Mouse (Mus musculus): ENCODE data around the gene Rabep2. TPM values are rescaled to one million over a fixed set of nuclear protein-coding genes. Genes with fewer than 3 reads are reported as not detected.
"Not testable (repeated sequence)": the region's sequence is repeated elsewhere in the genome, so short reads cannot be mapped to it uniquely, and the experiment has no call there.

The Rabep2 gene
- 37.8 to 61.5 TPM (median 58.5 TPM) in 3 replicates for total RNA-seq (2017)

DNA sequence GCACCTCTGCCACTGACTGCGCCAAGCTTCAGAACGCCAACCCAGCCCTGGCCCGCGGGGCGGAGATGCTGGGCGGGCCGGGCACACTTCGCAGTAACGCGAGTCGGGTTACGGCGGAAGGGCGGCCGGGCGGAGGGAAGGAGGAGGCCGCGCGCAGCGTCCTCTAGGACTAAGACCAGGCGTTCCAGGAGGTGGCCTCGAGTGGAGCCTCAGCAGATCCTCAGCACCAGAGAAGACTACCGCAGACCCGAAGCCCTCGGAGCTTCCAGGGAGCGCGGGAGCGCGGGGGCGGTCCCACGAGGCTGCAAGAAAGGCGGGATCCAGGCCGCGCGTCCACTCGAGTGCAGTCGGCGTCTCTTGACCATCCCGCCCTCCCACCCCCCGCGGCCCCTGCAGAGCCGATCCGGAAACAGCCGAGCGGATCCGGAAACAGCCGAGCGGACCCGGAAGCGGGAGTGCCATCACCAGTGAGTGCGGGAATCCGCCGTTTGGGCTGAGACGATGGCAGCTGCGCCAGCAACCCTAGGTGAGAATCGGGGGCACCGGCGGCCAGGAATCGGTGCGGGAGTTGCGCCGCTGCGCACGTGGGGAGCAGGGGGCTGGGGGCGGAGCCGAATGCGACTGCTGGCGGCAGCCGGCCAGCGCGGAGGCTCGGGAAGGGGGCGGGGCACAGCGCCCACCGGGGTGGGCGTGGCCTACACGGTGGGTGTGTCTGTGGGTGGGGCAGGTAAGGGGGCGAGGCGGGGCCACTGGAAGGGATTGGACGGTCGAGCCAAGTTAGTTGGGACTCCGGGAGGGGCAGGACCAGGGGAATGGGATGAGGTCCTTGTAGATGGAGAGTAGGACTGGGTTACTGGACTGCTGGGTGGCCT, at the start of gene Rabep2:
Gene Rabep2 (plus strand): TSS at position 129 of the 872 bp plus-strand sequence.
- ATAC-seq (replicated peaks; ENCODE audit: insufficient number of reproducible peaks, low FRiP score, low TSS enrichment, poor library complexity, severe bottlenecking): peak; percentile 85

DNA sequence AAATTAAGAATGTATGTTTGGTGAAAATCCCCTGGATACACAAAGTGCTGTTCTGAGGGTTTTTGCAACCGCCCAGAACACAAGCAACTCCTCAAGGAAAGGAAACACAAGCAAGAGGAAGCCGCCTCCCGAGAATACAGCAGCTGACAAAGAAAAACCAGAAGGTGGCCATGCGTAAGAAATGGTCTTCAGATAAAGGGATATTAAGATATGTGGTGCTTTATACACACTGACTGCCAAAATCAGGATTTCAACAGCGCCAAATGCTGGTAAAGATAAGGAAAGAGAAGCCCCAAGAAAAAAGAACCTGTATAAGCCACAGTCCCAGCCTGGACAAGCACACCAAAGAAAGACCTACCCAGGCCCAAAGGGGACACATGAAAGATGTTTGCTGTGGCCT, 45.0 kb upstream of the Rabep2 start:
- no peak for ATAC-seq (replicated peaks; ENCODE audit: insufficient number of reproducible peaks, low FRiP score, low TSS enrichment, poor library complexity, severe bottlenecking)

DNA sequence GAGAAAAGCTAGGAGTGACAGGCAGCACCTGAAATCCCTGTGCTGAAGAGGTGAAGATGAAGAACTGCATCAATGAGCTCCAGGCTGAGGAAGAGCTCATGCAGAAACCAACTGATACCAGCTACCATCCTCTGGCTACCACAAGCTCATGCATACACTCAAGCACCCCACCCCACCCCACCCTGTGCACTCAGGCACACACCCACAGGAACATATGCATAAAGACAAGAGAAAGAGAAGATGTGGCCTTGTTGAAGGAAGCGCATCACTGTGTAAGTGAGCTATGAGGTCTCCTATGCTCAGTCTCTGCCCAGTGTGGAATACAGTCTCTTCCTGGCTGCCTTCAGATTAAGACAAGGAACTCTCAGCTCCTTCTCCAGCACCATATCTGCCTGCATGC, 40.4 kb upstream of the Rabep2 start:
- ATAC-seq (replicated peaks; ENCODE audit: insufficient number of reproducible peaks, low FRiP score, low TSS enrichment, poor library complexity, severe bottlenecking): no peak

DNA sequence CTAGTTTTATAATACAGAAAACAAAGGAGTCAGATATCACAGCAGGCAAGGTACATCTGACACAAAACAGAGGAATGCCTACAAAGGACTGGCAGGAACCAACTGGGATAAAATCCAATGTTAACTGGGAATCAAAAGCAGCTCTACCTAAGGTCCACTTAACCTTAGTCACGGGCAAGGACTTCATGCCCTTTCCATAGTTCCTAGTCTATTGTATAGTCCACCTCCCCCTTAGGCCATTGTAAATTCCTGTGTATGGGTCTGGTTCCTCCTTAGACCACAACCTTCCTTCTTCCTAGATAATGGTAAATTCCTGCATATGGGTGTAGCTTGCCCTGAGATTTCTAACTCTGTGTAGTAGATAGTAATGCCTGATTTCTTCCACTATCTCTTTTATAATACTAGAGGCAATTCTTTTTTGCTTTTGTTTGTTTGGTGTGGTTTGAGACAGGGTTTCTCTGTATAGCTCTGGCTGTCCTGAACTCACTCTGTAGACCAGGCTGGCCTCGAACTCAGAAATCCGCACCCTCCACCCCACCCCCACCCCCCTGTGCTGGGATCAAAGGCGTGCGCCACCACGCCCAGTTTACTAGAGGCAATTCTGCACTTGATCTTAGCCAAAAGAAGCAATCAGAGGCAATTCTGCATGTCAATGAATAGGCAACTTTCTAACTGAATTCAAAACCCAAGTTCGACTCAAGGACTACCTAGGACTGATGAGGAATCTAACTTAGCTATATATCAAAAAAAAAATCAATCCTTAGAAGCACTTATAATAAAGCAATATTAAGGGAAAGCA, 36.3 kb upstream of the Rabep2 start:
- not testable (repeated sequence) for ATAC-seq (replicated peaks; ENCODE audit: insufficient number of reproducible peaks, low FRiP score, low TSS enrichment, poor library complexity, severe bottlenecking)

DNA sequence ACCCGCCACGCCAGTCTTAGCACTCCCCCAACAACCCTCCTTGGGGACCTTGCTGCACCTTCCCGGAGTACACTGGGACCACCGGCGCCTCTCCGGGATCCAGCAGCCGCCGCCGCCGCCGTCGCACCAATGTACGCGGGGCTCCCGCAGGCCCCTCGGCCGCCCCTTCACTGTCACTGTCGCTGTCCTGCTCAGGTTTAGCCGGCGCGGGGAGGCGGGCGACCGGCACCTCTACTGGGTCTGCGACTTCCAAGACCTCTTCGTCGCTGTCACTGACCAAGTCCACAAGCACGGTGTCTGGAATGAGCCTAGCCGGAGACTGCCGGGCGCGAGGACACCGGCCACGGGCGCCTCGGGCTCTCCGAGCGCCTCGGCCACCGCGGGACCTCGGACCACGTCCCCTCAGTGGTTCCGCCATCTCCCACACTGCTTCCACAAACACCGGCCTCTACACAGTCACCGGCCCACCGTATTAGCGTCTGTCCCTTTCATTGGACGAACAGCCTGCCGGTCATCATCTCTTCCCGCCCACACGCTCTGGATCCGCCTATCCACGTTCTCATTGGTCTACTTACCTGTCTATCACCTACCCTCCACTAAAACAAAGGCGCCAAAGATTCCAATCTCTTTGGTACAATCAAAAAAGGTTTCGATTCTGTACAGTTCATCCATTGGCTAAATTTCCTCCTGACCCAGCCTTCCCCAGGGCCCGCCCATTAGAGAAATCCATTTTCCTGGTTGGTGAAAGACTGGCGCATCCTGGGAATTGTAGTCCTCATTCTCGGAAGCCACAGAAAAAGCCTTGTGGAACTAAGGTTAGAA, 32.0 kb upstream of the Rabep2 start, which contains the start of gene Nfatc2ip:
Gene Nfatc2ip (minus strand): TSS at position 440 of the 822 bp plus-strand sequence.
- peak; percentile 99 for ATAC-seq (replicated peaks; ENCODE audit: insufficient number of reproducible peaks, low FRiP score, low TSS enrichment, poor library complexity, severe bottlenecking)

DNA sequence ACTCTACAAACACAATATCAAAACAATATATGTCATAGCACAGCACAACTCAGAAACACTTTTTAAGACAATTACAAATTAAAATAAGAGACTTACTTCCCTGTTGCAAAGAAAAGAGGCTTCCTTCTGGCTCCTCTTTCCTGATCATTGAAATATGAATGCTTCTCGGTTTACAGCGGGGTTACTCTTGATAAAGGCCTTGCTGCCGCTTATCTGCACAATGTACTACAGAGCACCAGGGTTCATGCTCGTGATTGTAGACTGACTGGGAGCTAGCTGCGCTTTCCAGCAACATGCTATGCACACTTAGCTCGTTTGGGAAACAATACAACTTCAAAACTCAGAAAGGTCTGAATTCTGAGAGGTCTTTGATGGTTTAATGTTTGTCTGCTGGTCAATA, 31.3 kb upstream of the Rabep2 start:
- no peak for ATAC-seq (replicated peaks; ENCODE audit: insufficient number of reproducible peaks, low FRiP score, low TSS enrichment, poor library complexity, severe bottlenecking)

DNA sequence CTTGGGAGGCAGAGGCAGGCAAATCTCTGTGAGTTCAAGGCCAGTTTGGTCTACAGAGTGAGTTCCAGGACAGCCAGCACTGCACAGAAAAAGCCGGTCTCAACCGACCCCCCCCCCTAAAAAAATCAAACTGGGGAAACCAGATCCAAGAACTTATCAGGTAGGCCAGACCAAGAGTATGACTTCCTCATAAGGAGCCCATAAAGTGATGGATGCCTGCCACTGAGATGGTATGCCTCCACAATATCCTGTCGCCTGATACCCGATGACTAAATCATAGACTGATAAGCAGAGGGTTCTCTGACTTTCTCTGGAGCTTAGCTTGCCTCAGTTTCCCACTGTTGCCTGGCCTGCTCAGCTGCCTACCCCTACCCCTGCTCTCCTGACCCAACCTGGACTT, 30.7 kb upstream of the Rabep2 start:
- ATAC-seq (replicated peaks; ENCODE audit: insufficient number of reproducible peaks, low FRiP score, low TSS enrichment, poor library complexity, severe bottlenecking): no peak

DNA sequence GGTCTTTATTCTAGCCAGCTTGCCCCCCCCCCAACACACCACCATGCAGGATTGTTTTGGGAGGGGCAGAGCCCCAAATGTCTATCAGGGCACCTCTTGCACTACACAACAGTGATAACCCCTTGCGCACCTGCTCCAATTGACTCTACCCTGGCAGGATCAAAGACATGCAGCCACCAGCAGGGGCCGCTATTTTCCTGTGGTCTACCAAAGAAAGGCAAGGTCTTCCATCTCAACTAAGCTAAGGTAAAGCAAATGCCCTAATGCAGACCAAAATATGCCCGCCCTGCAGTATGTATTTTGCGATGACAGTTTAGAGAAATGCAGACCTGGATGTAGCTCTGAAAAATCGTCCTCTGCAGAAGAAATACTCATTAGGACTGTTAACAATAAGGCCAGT, 29.0 kb upstream of the Rabep2 start:
- ATAC-seq (replicated peaks; ENCODE audit: insufficient number of reproducible peaks, low FRiP score, low TSS enrichment, poor library complexity, severe bottlenecking): peak; percentile 44

DNA sequence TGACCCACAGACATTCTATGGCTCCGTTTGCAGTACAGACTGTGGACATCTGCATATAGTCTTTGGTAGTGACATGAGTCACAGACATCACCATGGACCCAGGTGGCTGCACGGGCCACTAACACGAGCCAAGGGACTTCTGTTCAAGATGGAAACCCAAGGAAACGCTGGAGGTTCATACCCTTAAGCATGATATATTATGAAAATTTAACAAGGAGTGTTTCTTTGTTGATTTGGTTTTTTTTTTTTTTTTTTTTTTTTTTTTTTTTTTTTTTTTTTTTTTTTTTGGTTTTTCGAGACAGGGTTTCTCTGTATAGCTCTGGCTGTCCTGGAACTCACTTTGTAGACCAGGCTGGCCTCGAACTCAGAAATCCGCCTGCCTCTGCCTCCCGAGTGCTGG, 26.0 kb upstream of the Rabep2 start:
- ATAC-seq (replicated peaks; ENCODE audit: insufficient number of reproducible peaks, low FRiP score, low TSS enrichment, poor library complexity, severe bottlenecking): not testable (repeated sequence)

DNA sequence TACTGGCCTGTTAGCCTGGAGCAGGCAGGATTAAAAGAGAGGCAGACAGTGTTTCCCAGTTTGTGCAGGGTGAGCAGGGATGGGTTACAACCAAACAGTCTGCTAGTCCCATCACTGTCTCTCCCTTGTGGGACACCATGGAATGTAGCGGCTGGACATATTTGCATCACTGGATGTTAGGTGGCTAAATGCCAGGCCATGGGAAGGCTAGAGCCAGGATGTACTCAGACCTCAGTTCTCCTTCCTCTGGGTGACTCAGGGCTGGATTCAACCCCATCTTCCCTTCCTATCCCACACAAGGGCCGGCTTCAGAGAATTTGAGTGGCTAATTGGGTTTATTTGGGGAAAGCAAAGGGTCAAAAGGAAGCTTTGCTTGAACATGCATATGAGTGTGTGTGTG, 19.9 kb upstream of the Rabep2 start:
- ATAC-seq (replicated peaks; ENCODE audit: insufficient number of reproducible peaks, low FRiP score, low TSS enrichment, poor library complexity, severe bottlenecking): no peak

DNA sequence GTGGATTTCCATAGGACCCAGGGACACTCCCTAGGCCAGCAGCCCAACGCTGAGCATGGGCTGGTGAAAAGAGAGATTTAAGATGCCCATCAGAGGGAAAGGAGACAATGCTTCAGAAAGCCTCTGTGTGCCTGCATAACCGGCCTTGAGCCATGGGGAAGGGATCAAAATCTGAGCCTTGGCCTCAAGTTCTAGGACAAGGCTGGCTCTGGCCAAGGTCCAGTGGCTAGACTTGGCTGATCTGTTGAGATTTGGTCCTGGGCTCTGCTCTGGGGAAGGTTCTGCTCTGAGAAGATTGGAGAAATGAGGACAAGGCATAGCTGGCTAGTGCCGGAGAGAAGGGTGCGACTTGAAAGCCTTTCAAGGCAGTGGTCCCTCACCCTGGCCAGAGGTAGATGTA, 17.5 kb upstream of the Rabep2 start:
- no peak for ATAC-seq (replicated peaks; ENCODE audit: insufficient number of reproducible peaks, low FRiP score, low TSS enrichment, poor library complexity, severe bottlenecking)

DNA sequence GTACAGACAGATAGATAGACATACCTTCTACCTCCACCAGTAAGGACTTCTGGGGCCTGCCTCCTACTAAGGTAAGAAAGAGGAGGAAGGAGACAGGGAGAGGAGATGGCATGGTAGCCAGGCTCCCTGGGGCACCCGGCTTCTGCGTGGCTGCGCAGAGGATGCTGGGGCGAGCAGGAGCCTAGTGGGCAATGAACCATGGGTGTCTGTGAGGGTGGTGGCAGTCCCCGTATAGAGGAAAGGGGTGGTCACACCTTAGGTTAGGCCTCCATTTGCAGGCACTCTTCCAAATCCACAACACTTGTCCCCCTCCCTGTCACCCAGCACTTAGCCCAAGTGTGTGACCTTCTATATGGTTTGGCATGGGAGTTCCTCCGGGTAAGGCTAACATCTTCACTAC, 13.8 kb upstream of the Rabep2 start, which contains the start of gene Cd19:
Gene Cd19 (minus strand): TSS at position 165 of the 400 bp plus-strand sequence.
- ATAC-seq (replicated peaks; ENCODE audit: insufficient number of reproducible peaks, low FRiP score, low TSS enrichment, poor library complexity, severe bottlenecking): no peak

DNA sequence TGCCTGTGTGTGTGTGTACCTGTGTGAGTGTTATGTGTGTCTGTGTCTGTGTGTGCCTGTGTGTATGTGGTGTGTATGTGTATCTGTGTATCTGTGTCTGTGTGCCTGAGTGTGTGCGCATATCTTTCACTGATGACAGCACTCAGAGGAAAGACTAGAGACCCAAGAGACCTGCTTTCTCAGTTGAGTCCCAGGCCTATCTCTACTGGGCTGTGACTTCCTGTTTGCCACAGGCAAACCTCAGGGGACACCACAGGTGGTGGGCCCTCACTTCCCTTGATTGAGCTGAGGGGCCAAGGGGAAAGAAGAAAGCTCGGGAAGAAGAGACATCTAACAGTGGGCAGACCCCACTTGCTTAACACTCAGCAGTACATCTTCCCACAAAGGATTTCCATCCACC, 11.9 kb upstream of the Rabep2 start:
- peak; percentile 57 for ATAC-seq (replicated peaks; ENCODE audit: insufficient number of reproducible peaks, low FRiP score, low TSS enrichment, poor library complexity, severe bottlenecking)

DNA sequence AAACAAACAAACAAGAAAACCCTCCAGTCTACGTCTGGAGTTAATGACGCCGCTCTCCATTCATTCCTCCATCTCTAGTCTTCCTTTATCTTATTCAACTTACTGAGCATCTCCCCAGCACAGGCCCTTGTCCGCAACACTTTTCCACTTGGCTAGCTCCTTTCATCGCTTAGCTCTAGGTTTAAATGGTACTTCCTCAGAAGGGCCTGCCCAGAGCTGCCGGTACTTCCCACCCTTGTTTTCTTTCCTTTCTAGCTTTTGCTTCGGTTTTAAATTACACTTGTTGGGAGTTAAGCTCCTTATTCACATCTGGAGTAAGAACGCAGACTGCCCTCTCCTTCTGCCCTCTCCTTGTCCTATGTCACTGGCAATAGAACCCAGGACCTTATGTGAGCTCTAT, 11.5 kb upstream of the Rabep2 start:
- no peak for ATAC-seq (replicated peaks; ENCODE audit: insufficient number of reproducible peaks, low FRiP score, low TSS enrichment, poor library complexity, severe bottlenecking)

DNA sequence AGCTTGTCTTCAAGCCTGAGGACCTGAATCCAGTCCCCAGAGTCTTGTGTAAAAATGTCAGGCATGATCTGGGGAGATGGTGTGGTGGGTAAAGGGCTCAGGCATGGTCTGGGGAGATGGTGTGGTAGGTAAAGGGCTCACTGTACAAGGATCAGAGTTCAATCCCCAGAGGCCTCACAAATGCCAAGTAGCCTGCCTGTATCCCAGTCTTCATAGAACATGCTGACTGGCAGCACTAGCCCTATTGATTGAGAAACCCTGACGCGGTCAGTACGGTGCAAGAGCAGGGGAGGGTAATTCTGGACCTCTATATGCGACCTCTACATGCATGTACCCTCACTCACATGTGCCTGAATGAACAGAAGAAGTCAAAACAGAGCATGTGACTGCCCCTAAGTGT, 11.0 kb upstream of the Rabep2 start:
- no peak for ATAC-seq (replicated peaks; ENCODE audit: insufficient number of reproducible peaks, low FRiP score, low TSS enrichment, poor library complexity, severe bottlenecking)

DNA sequence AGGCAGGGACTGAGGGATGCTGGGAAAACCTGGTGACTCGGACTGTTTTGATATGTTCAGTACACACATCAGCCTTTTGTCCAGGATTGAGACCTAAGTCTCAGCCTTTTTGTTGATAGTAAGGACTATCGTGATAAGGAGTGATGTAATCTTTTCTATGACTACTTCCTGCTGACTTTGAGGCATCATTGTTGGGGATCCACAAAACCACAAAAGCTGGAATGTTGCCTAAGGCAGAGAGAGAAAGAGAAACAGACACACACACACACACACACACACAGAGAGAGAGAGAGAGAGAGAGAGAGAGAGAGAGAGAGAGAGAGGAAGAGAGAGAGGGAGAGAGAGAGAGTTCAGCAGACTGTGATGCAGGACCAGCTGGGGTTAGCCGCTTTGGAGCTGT, 10.1 kb upstream of the Rabep2 start:
- no peak for ATAC-seq (replicated peaks; ENCODE audit: insufficient number of reproducible peaks, low FRiP score, low TSS enrichment, poor library complexity, severe bottlenecking)

DNA sequence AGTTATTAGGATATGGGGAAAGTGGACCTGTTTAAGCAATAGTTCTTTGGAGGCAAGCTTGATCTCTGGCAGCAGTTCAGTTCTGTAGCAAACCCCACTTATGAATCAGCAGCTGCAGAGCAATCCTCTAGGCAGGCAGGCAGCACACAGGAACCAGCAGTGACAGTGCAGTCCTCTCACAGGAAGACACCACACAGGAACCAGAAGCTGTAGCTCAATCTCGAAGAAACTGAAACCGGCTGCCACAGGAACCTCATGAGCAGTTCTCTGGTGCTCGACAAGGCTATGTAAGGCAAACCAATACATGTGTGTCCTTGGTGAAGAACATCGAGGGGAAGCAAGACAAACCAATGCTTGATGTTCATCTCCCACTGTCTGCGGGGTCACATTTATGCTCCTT, 6.8 kb upstream of the Rabep2 start:
- ATAC-seq (replicated peaks; ENCODE audit: insufficient number of reproducible peaks, low FRiP score, low TSS enrichment, poor library complexity, severe bottlenecking): peak; percentile 50; the same call in 1 of the 2 replicates

DNA sequence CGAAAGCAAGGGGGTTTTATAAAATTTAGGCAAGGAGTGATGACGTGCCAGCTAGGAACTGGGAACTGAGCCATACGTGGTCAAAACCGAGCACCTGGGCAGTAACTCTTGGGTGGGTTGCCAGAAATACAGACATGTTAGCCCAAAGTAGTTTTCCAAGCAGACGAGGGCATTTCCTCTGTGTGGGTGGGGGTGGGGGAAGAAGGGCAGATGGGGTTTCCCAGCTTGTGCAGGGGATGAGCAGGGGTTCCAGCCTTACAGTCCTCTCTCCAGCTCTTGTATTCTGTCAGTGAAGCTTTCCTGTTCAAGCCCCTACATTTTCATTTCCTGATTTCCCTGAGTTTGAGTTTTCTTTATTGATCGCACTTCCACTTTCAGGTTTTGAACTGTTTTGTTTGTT, 4.4 kb upstream of the Rabep2 start:
- ATAC-seq (replicated peaks; ENCODE audit: insufficient number of reproducible peaks, low FRiP score, low TSS enrichment, poor library complexity, severe bottlenecking): no peak

DNA sequence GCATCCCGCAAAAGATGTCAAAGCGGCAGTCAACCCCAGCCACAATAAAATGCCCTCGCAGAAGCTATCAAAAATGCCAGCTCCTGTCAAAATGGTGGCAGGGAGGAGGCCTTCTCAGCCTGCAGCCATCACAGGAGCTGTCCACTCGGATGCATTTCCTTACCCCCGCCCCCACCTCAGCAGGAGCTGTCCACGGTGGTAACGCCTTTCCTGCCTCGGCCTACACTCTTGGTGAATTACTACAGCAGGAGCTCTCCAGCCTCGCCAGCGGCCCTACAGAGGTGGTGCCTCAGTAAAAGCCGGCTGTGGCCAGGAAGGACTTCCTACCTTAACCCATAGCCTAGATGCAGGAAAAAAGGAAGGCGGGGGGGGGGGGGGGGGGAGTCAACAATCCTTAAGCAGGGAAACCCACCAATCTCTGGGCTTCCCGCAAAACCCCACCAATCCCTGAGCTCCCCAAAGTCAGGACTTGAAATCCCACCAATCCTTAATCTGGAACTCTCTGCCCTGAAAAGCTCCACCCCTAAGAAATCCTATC, 1.2 kb upstream of the Rabep2 start:
- no peak for ATAC-seq (replicated peaks; ENCODE audit: insufficient number of reproducible peaks, low FRiP score, low TSS enrichment, poor library complexity, severe bottlenecking)
